ENCODE assay signal across 16 mouse cellular contexts in genomic region chr3:89914700-89915099, GRCm38 (mm10).
"Had no signal": no experiment of that assay in that cellular context is flagged by ENCODE, and none has a peak within 500 bp of the region (broad histone marks: within the 10 kb centered on the region; RNA-seq: fewer than 3 reads in every experiment).

No protein-coding gene starts in this region.

- H3K4me3 ChIP-seq: liver, embryonic 13.5 days; liver, embryonic 15.5 days; midbrain, embryonic 10.5 days; midbrain, embryonic 12.5 days; midbrain, embryonic 15.5 days; neural tube, embryonic 12.5 days; stomach, embryonic 15.5 days had no signal

- H3K27ac ChIP-seq: liver, embryonic 13.5 days; liver, embryonic 15.5 days; midbrain, embryonic 10.5 days; midbrain, embryonic 12.5 days; midbrain, embryonic 15.5 days; neural tube, embryonic 12.5 days; stomach, embryonic 15.5 days; stomach, postnatal 0 days had no signal

- ATAC-seq: midbrain, embryonic 15.5 days had no signal

- H3K9me3 ChIP-seq: liver, embryonic 13.5 days; liver, embryonic 15.5 days; midbrain, embryonic 10.5 days; midbrain, embryonic 12.5 days; midbrain, embryonic 15.5 days; neural tube, embryonic 12.5 days; stomach, embryonic 15.5 days had no signal

- H3K4me2 ChIP-seq: liver, embryonic 13.5 days; liver, embryonic 15.5 days; lung, embryonic 14.5 days; midbrain, embryonic 12.5 days; midbrain, embryonic 15.5 days; neural tube, embryonic 12.5 days; stomach, embryonic 15.5 days had no signal

- DNase-seq: liver, embryonic 13.5 days; lung, adult 18-20 months; lung, embryonic 14.5 days; lung, postnatal 10 days; lung, postnatal 4 days; right cerebral cortex, postnatal 14 days; thymus, adult 18-20 months; thymus, postnatal 14 days; thymus, postnatal 36 days had no signal

- H3K36me3 ChIP-seq: liver, embryonic 13.5 days; liver, embryonic 15.5 days; midbrain, embryonic 10.5 days; midbrain, embryonic 12.5 days; midbrain, embryonic 15.5 days; neural tube, embryonic 12.5 days; stomach, embryonic 15.5 days had no signal

- H3K9ac ChIP-seq: liver, embryonic 13.5 days; liver, embryonic 15.5 days; lung, embryonic 14.5 days; midbrain, embryonic 12.5 days; midbrain, embryonic 15.5 days; neural tube, embryonic 12.5 days; stomach, embryonic 15.5 days had no signal
